Mouse (Mus musculus): ENCODE data around the gene Ccdc62. TPM values are rescaled to one million over a fixed set of nuclear protein-coding genes. Genes with fewer than 3 reads are reported as not detected.

The Ccdc62 gene
- total RNA-seq, 2 experiments from 2014 or later, result 1.3 to 2.1 TPM

- intact Hi-C loops (cut with DNase I), result no loop called here
Measured at GRCm38 (mm10) chr5:123933556-123933955, 3.1 kb downstream of the Ccdc62 start.

GRCm38 (mm10) chr5:123933957-123934591, 3.6 kb downstream of the Ccdc62 start:
- DNase-seq (ENCODE audit: low spot score), result no peak
- intact Hi-C loops (cut with DNase I), result no loop called here

More at GRCm38 (mm10) chr5:123933556-123933955, 3.1 kb downstream of the Ccdc62 start:
- no peak for DNase-seq (ENCODE audit: low spot score)

GRCm38 (mm10) chr5:123935931-123936330, 5.5 kb downstream of the Ccdc62 start:
- no peak for DNase-seq (ENCODE audit: low spot score)
- intact Hi-C loops (cut with DNase I), result no loop called here

GRCm38 (mm10) chr5:123938479-123938878, 8.0 kb downstream of the Ccdc62 start:
- no peak for DNase-seq (ENCODE audit: low spot score)
- intact Hi-C loops (cut with DNase I), result no loop called here

- no peak for DNase-seq (ENCODE audit: low spot score)
- intact Hi-C loops (cut with DNase I), result loop anchor here (2.0 kb wide), 1 partner anchor 138 kb away; no protein-coding TSS in a partner anchor
Measured at GRCm38 (mm10) chr5:123946546-123946945, 16.1 kb downstream of the Ccdc62 start.

GRCm38 (mm10) chr5:123947041-123947761, 16.7 kb downstream of the Ccdc62 start:
- intact Hi-C loops (cut with DNase I), result loop anchor here (1.0 to 2.0 kb wide), 2 partner anchors 45 to 138 kb away; no protein-coding TSS in a partner anchor
- DNase-seq (ENCODE audit: low spot score), result no peak

GRCm38 (mm10) chr5:123952365-123953045, 22.0 kb downstream of the Ccdc62 start:
- intact Hi-C loops (cut with DNase I), result no loop called here
- no peak for DNase-seq (ENCODE audit: low spot score)

GRCm38 (mm10) chr5:123957213-123957612, 26.7 kb downstream of the Ccdc62 start:
- DNase-seq (ENCODE audit: low spot score), result no peak
- intact Hi-C loops (cut with DNase I), result no loop called here

- DNase-seq (ENCODE audit: low spot score), result no peak
- intact Hi-C loops (cut with DNase I), result no loop called here
Measured at GRCm38 (mm10) chr5:123959018-123959417, 28.5 kb downstream of the Ccdc62 start.

- no peak for DNase-seq (ENCODE audit: low spot score)
- intact Hi-C loops (cut with DNase I), result no loop called here
Measured at GRCm38 (mm10) chr5:123960129-123960528, 29.6 kb downstream of the Ccdc62 start.

GRCm38 (mm10) chr5:123961046-123961445, 30.6 kb downstream of the Ccdc62 start:
- no peak for DNase-seq (ENCODE audit: low spot score)
- intact Hi-C loops (cut with DNase I), result no loop called here

- DNase-seq (ENCODE audit: low spot score), result no peak
- intact Hi-C loops (cut with DNase I), result no loop called here
Measured at GRCm38 (mm10) chr5:123964208-123964607, 33.7 kb downstream of the Ccdc62 start.

GRCm38 (mm10) chr5:123966759-123967158, 36.3 kb downstream of the Ccdc62 start:
- DNase-seq (ENCODE audit: low spot score), result no peak
- intact Hi-C loops (cut with DNase I), result no loop called here

- DNase-seq (ENCODE audit: low spot score), result no peak
- intact Hi-C loops (cut with DNase I), result no loop called here
Measured at GRCm38 (mm10) chr5:123968468-123968867, 38.0 kb downstream of the Ccdc62 start.

GRCm38 (mm10) chr5:123969216-123969615, 38.7 kb downstream of the Ccdc62 start:
- intact Hi-C loops (cut with DNase I), result no loop called here
- DNase-seq (ENCODE audit: low spot score), result no peak

GRCm38 (mm10) chr5:123970576-123970975, 40.1 kb downstream of the Ccdc62 start:
- DNase-seq (ENCODE audit: low spot score), result no peak
- intact Hi-C loops (cut with DNase I), result loop anchor here (2.0 kb wide), 1 partner anchor 22 kb away; no protein-coding TSS in a partner anchor

- intact Hi-C loops (cut with DNase I), result loop anchor here (2.0 kb wide), 1 partner anchor 18 kb away; no protein-coding TSS in a partner anchor
- DNase-seq (ENCODE audit: low spot score), result no peak
Measured at GRCm38 (mm10) chr5:123972453-123972852, 42.0 kb downstream of the Ccdc62 start.

GRCm38 (mm10) chr5:123973299-123974178, 43.1 kb downstream of the Ccdc62 start, which contains the start of gene Hip1r:
TSS of gene Hip1r (plus strand) at chr5:123973628.
- intact Hi-C loops (cut with DNase I), result loop anchor here (2.0 kb wide), 1 partner anchor 17 kb away; no protein-coding TSS in a partner anchor
- peak; percentile 58 for DNase-seq (ENCODE audit: low spot score)

GRCm38 (mm10) chr5:123974179-123974485, 43.7 kb downstream of the Ccdc62 start:
- DNase-seq (ENCODE audit: low spot score), result no peak

More at GRCm38 (mm10) chr5:123974179-123974485, 43.7 kb downstream of the Ccdc62 start:
- intact Hi-C loops (cut with DNase I), result no loop called here
